Mouse (Mus musculus) bone marrow, adult 2 months (tissue): Measurements from ENCODE around the gene Adgrf5. TPM values are rescaled to one million over a fixed set of nuclear protein-coding genes. Genes with fewer than 3 reads are reported as not detected.

Experiments
- H3K27ac ChIP-seq: fragments of 200-500 bp; 2 replicates; pipeline ENCODE4 v1.5.1; 2012; ENCODE audit warnings: low read depth, mild to moderate bottlenecking, control low read depth, inconsistent platforms, low read length; ENCODE audit not compliant: control insufficient read depth, poor library complexity, insufficient read depth
- H3K4me1 ChIP-seq: fragments of 200-500 bp; 2 replicates; pipeline ENCODE4 v1.6.1; 2011; ENCODE audit warnings: low read length; ENCODE audit not compliant: control insufficient read depth, insufficient read depth
- H3K4me3 ChIP-seq: fragments of 200-500 bp; replicated peaks from 2 replicates; pipeline ENCODE3; 2011; ENCODE audit warnings: mild to moderate bottlenecking, low read depth, low read length, control low read depth; ENCODE audit not compliant: control insufficient read depth
- CTCF ChIP-seq: fragments of 200-500 bp; IDR thresholded peaks from 2 replicates; pipeline ENCODE4 v1.5.1; 2011; ENCODE audit warnings: low read length, control low read depth; ENCODE audit not compliant: control insufficient read depth, insufficient read depth
- POLR2A ChIP-seq: fragments of 200-500 bp; IDR thresholded peaks from 2 replicates; pipeline ENCODE4 v1.6.1; 2011; ENCODE audit warnings: low read depth, mild to moderate bottlenecking, control low read depth, low read length, borderline replicate concordance; ENCODE audit not compliant: control insufficient read depth
- WGBS: fragments of 180-500 bp; shearing (Covaris S2); methylation state at CpG from one replicate; pipeline ENCODE4 v1.1.7; 2018; 5-methylcytosine and 5-hydroxymethylcytosine counted together
- polyA plus RNA-seq: library from polyadenylated mRNA; stranded (reverse); fragments of >200 nt; gene quantifications from 2 replicates; pipeline ENCODE4 v1.2.4, GENCODE M21; 2011; ENCODE audit warnings: low replicate concordance; ENCODE audit not compliant: missing spikeins, insufficient read depth, insufficient read length

Adgrf5 gene
- polyA plus RNA-seq, 1 experiment, result 7.1 TPM

DNA sequence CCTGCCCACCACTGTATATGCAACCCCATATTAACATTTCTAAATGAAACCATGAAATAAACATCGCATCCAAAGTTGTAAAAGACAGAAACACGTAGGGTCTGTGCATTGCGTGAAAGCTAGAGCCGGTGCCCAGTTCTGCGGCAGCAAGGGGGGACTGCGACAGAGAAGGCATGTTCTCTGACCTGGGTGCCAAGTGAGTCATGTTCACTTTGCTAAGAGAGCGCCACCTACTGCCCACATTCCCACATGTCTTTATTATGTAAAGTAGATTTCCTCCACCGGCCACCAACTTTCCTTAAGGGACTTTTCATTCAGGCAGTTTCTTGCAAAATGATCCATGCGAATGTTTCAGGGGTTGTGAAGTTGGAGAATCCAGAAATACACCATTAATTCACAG, 98.3 kb downstream of the Adgrf5 start:
- no peak overlapping the region for H3K4me3 ChIP-seq
- H3K27ac ChIP-seq, result no peak overlapping the region
- H3K4me1 ChIP-seq, result no peaks in the 10 kb centered on the region
- TF ChIP-seq CTCF (peak; percentile 66), POLR2A (no peak)
- WGBS, result 4% methylated on average over 9 of the region's 9 CpGs

DNA sequence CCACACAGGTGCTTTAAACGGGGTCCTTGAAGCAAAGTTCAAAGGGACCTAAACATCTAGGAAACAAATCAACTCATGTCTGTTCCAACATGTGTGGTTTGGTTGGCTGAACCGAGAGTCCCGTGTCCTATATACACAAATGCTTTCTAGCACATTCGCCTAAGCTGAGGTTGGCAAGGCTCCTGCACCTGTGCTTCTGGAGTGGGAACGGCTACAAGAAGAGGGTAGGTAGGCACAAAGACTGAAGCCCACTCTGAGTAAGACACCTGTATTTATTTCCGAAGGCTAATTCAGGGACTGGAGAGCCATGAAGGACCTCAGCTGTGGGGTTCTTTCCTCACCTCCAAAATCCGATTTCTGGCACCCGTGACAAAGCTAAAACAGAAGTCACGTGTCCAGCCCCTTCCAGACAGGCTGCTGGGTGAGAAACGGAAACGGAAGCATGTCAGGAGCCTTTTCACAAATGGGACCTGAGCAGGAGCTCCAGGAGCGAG, 99.5 kb downstream of the Adgrf5 start:
- WGBS, result 67% methylated on average over 12 of the region's 12 CpGs
- Histone ChIP-seq H3K4me3 (no peak overlapping the region), H3K4me1 (no peaks in the 10 kb centered on the region), H3K27ac (no peak overlapping the region)
- no peak for TF ChIP-seq CTCF
- no peak for TF ChIP-seq POLR2A

DNA sequence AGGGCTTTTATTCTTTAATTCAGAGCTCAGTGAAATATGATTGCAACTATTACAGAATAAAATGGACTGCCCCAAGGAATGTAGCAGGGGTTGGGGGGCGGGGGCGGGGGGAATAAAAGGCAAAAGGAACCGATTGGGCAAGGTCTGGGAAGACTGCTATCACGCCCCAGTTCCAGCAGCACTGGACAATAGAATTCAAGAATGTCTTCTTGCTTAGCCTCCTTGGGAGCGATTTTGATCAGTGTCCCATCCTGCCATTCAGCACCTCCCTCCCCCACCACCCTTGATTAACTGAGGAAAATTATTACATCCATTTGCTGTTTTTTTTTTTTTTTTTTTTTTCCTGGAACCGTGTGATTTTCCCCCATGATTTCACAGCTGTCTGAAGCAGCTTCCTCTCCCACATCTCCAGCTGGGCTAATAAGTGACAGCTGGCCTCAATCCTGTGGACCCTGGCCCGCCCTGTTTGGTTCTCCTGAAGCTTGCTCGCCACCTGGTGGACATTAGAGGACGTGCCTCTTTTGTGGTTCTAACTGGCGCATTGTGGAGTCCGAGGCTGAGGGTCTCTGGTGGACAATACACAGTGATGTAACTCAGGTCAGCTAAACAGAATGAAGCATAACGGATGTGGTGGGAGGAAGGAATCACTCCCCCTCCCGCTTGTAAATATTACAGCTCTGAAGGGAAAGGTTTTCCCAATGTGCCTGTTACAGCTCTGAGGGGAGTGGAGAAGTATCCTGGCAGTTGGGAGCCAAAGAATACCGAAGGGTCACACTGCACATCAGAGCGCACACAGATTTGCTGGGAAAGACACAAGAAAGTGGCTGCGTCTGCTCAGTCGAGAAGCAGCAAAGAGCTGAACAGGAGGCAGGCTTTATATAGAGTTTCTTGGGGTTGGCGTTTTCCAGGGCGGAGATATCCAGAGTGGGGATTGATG, 100.3 kb downstream of the Adgrf5 start:
- TF ChIP-seq POLR2A, result no peak
- peak; percentile 85 for TF ChIP-seq CTCF
- 36% methylated on average over 19 of the region's 19 CpGs for WGBS
- Histone ChIP-seq H3K4me3 (no peak overlapping the region), H3K27ac (no peak overlapping the region), H3K4me1 (no peaks in the 10 kb centered on the region)

DNA sequence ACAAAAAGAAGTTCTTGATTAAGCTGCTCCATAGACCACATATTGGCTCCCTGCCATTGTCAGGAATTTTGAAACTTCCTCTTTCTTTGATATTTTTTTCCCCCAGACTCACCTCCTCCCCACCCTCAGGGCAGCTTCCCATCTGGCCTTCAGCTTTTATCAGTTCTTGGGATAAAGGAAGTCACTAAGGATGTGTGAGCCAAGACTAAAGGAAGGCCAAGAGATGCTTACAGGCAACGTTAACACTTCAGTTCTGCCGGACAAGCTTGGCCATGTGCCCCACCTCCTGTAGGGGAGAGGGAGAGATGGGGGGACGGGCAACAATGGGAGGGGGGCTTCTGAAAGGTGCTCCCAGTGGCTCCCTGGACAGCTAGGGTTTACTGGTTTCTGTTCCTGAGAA, 109.8 kb downstream of the Adgrf5 start:
- Histone ChIP-seq H3K4me1 (no peaks in the 10 kb centered on the region), H3K27ac (no peak overlapping the region), H3K4me3 (no peak overlapping the region)
- 9% methylated on average over 3 of the region's 3 CpGs for WGBS
- TF ChIP-seq POLR2A, result no peak
- TF ChIP-seq CTCF, result no peak

DNA sequence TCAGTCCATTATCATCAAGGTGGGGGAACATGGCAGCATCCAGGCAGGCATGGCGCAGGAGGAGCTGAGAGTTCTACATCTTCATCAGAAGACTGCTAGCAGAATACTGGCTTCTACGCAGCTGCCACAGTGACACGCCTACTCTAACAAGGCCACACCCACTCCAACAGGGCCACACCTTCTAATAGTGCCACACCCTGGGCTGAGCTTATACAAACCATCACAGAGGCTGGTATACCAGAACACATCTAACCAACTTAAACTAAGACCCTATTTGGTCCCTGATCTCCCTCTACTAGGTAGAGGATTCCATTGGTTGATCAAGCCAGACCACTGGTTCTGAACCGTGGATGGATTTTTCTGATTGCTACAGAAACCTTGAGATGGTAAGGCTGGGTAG, 112.3 kb downstream of the Adgrf5 start:
- 77% methylated on average over 4 of the region's 4 CpGs for WGBS
- Histone ChIP-seq H3K27ac (no peak overlapping the region), H3K4me1 (no peaks in the 10 kb centered on the region), H3K4me3 (no peak overlapping the region)
- TF ChIP-seq CTCF (no peak), POLR2A (no peak)

DNA sequence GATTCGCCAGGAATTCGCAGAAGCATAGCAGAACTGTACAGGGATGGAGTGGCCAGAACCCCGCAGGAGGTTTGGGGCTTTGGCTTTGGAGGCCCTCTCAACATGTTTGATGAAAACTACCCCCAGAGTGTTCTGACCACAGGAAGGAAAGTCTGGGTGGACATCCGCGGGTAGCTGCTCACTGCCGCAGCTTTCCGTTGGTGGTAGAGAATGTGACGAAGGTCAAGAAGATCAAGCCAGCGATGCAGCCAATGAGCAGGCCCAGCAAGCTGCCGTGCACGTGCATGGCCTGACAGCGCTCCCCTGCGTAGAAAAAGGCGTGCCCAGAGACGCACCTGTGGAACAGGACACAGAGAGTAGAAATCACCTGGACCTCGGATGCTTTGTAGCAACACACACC, 114.5 kb downstream of the Adgrf5 start:
- no peak overlapping the region for H3K27ac ChIP-seq
- WGBS, result 82% methylated on average over 16 of the region's 16 CpGs
- TF ChIP-seq CTCF (no peak), POLR2A (no peak)
- H3K4me1 ChIP-seq, result no peaks in the 10 kb centered on the region
- no peak overlapping the region for H3K4me3 ChIP-seq

DNA sequence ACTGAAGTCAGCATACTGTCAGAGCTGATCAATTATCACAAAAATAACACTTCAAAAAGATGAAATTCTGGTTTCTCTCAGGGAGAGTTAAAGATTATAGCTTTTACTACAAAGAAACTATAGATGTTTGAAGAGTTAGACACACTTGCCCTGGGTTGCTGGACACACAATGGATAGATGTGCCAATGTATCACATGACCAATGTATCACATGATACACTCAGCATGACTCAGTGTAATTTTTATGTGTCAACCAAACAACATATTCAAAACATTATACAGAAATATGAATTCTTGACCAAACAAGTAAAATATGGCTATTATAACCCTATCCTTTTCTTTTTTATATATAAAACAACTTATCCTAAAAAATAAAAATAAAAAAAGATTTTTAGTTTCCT, 117.4 kb downstream of the Adgrf5 start:
- H3K4me1 ChIP-seq, result no peaks in the 10 kb centered on the region
- TF ChIP-seq CTCF (no peak), POLR2A (no peak)
- no peak overlapping the region for H3K27ac ChIP-seq
- H3K4me3 ChIP-seq, result no peak overlapping the region

DNA sequence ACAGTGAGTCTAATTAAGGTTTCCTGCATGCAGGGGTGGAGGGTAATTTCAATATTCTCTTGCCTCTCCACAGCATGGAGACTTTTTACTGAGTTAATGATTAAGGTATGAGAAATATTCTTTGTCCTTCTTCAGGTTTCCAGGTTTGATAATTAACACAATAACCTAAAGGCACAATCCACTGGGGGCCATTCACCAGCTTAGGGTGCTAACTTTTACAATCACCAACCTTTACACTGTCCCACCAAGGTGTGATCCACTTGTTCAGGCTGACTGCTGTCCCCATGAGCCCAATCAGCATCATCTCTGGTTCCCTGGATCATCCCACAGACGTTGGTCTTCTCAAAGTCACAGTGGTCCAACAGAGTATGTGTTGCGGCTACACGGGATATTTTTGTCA, 125.7 kb downstream of the Adgrf5 start:
- Histone ChIP-seq H3K4me3 (no peak overlapping the region), H3K4me1 (no peaks in the 10 kb centered on the region), H3K27ac (no peak overlapping the region)
- WGBS, result 76% methylated on average over 3 of the region's 3 CpGs
- TF ChIP-seq POLR2A (no peak), CTCF (no peak)
